In genomic region chr9:70022083-70022482, GRCm38 (mm10) we compare ENCODE assay signal across 18 mouse cellular contexts. TPM values are rescaled to one million over a fixed set of nuclear protein-coding genes. Genes with fewer than 3 reads are reported as not detected.
A peak's percentile ranks its signal among the peaks of the same experiment; 100 is the strongest.
DNase-seq lines count a peak whose midpoint lies in the region; ATAC-seq and TF ChIP-seq lines count a peak whose summit lies in the region.
"Had no signal": no experiment of that assay in that cellular context is flagged by ENCODE, and none has a peak within 500 bp of the region (broad histone marks: within the 10 kb centered on the region; RNA-seq: fewer than 3 reads in every experiment).

No protein-coding gene starts in this region.

- peak; percentile 38 for DNase-seq in lung, postnatal 36 days
- no peak for DNase-seq in lung, postnatal 14 days
- peak; percentile 13 to 26 for DNase-seq in heart, postnatal 14 days
- no peak for DNase-seq in kidney, postnatal 10 days
- no peak for DNase-seq in thymus, adult 2 months
- no peak for DNase-seq in layer of hippocampus, postnatal 36 days
- DNase-seq: cerebellum, adult 9-11 months; kidney, adult 18-20 months; kidney, postnatal 14 days; right cerebral cortex, postnatal 25 days had no signal

- H3K36me3 ChIP-seq in heart, embryonic 12.5 days, result peaks cover 16% of the 10 kb centered on the region
- peaks cover 13% of the 10 kb centered on the region for H3K36me3 ChIP-seq in liver, embryonic 16.5 days (ENCODE audit: control insufficient read depth, insufficient read depth)
- H3K36me3 ChIP-seq in thymus, adult 2 months (ENCODE audit: control insufficient read depth, insufficient read depth, low read length), result peaks cover 24% of the 10 kb centered on the region

- TF ChIP-seq CTCF in thymus, adult 2 months (IDR thresholded peaks at IDR 0.05; ENCODE audit: borderline replicate concordance, control insufficient read depth, extremely low read depth, insufficient read depth, low read length, poor library complexity), result no peak

- WGBS in heart, embryonic 12.5 days, result 47% methylated on average over 4 of the region's 4 CpGs
- 74% methylated on average over 4 of the region's 4 CpGs for WGBS in liver, embryonic 16.5 days (ENCODE audit: insufficient replicate concordance)
- 95% methylated on average over 4 of the region's 4 CpGs for WGBS in thymus, adult 2 months

- no peaks in the 10 kb centered on the region for H3K27me3 ChIP-seq in heart, embryonic 12.5 days (replicated peaks)
- no peaks in the 10 kb centered on the region for H3K27me3 ChIP-seq in liver, embryonic 16.5 days (ENCODE audit: control insufficient read depth, insufficient read depth, low read depth, low read length)
- no peaks in the 10 kb centered on the region for H3K27me3 ChIP-seq in thymus, adult 2 months (ENCODE audit: control insufficient read depth, insufficient read depth, low read length)
- H3K27me3 ChIP-seq: forebrain, embryonic 13.5 days; hindbrain, embryonic 15.5 days; limb, embryonic 12.5 days had no signal

- TF ChIP-seq POLR2A in thymus, adult 2 months (IDR thresholded peaks at IDR 0.05; ENCODE audit: control insufficient read depth, extremely low read depth, insufficient read depth, low read length, poor library complexity), result no peak

- no peak overlapping the region for H3K27ac ChIP-seq in heart, embryonic 12.5 days (ENCODE audit: poor library complexity, severe bottlenecking)
- no peak overlapping the region for H3K27ac ChIP-seq in liver, embryonic 16.5 days (ENCODE audit: low read length)
- H3K27ac ChIP-seq in thymus, adult 2 months (ENCODE audit: control insufficient read depth, insufficient read depth, low read length), result no peak overlapping the region
- H3K27ac ChIP-seq: forebrain, embryonic 13.5 days; hindbrain, embryonic 15.5 days; limb, embryonic 12.5 days had no signal

- no peak overlapping the region for H3K9ac ChIP-seq in heart, embryonic 12.5 days
- H3K9ac ChIP-seq in liver, embryonic 16.5 days (ENCODE audit: low read depth, low read length), result no peak overlapping the region
- H3K9ac ChIP-seq: forebrain, embryonic 13.5 days; hindbrain, embryonic 15.5 days; limb, embryonic 12.5 days had no signal

- peak; percentile 82 for ATAC-seq in heart, embryonic 12.5 days (ENCODE audit: insufficient number of reproducible peaks, low FRiP score)
- ATAC-seq in liver, embryonic 16.5 days (ENCODE audit: low read depth), result peak; percentile 56; the same call in 1 of the 2 replicates
- ATAC-seq: forebrain, embryonic 13.5 days had no signal

- H3K4me2 ChIP-seq in heart, embryonic 12.5 days, result no peak overlapping the region
- H3K4me2 ChIP-seq in liver, embryonic 16.5 days (ENCODE audit: low read depth, low read length), result no peak overlapping the region
- H3K4me2 ChIP-seq: forebrain, embryonic 13.5 days; hindbrain, embryonic 15.5 days; limb, embryonic 12.5 days had no signal

- H3K4me3 ChIP-seq in heart, embryonic 12.5 days, result no peak overlapping the region
- H3K4me3 ChIP-seq in liver, embryonic 16.5 days (ENCODE audit: low read depth, low read length), result no peak overlapping the region
- no peak overlapping the region for H3K4me3 ChIP-seq in thymus, adult 2 months (ENCODE audit: control insufficient read depth, insufficient read depth, low read length)
- H3K4me3 ChIP-seq: forebrain, embryonic 13.5 days; hindbrain, embryonic 15.5 days; limb, embryonic 12.5 days had no signal

- peaks cover 22% of the 10 kb centered on the region for H3K4me1 ChIP-seq in heart, embryonic 12.5 days (replicated peaks)
- H3K4me1 ChIP-seq in liver, embryonic 16.5 days (ENCODE audit: control insufficient read depth, low read depth, low read length), result peaks cover 7% of the 10 kb centered on the region
- H3K4me1 ChIP-seq in thymus, adult 2 months (replicated peaks; ENCODE audit: control insufficient read depth, insufficient read depth, low read length), result no peaks in the 10 kb centered on the region
- H3K4me1 ChIP-seq: forebrain, embryonic 13.5 days; hindbrain, embryonic 15.5 days; limb, embryonic 12.5 days had no signal

- H3K9me3 ChIP-seq in heart, embryonic 12.5 days (replicated peaks), result no peaks in the 10 kb centered on the region
- no peaks in the 10 kb centered on the region for H3K9me3 ChIP-seq in liver, embryonic 16.5 days (replicated peaks; ENCODE audit: control insufficient read depth, low read length)
- H3K9me3 ChIP-seq: forebrain, embryonic 13.5 days; hindbrain, embryonic 15.5 days; limb, embryonic 12.5 days had no signal

- intact Hi-C loops in heart, postnatal 14 days (cut with DNase I), result loop anchor here (10.0 kb wide), 1 partner anchor 363 kb away; no protein-coding TSS in a partner anchor

RNA-seq across cellular contexts. Expression of gene Gtf2a2, which starts 9.7 kb away (rescaled TPM):
- polyA plus RNA-seq in heart, embryonic 12.5 days (2016; fragmentation: Nextera tagmentation; extraction: Ambion mirVana), result 148 TPM in 2 replicates
- 10 to 100 TPM; 59.4 to 65.2 TPM for total RNA-seq in heart, postnatal 14 days (2021)
- polyA plus RNA-seq in liver, embryonic 16.5 days (2015; fragmentation: Nextera tagmentation; extraction: Ambion mirVana), result 106 and 113 TPM in 2 replicates
- 48.1 and 53.5 TPM in 2 replicates for polyA plus RNA-seq in thymus, adult 2 months (2012; rRNA removed)
- 10 to 100 TPM; 54.9 to 57.0 TPM for total RNA-seq in layer of hippocampus, postnatal 36 days (2021)

RNA-seq across cellular contexts. Expression of gene Gcnt3, which starts 15.8 kb away (rescaled TPM):
- not detected in 2 replicates for polyA plus RNA-seq in heart, embryonic 12.5 days (2016; fragmentation: Nextera tagmentation; extraction: Ambion mirVana)
- total RNA-seq in heart, postnatal 14 days (2021), result not detected
- polyA plus RNA-seq in liver, embryonic 16.5 days (2015; fragmentation: Nextera tagmentation; extraction: Ambion mirVana), result 0.07 TPM in 1 of 2 replicates, not detected in the other
- polyA plus RNA-seq in thymus, adult 2 months (2012; rRNA removed), result 0.04 TPM in 1 of 2 replicates, not detected in the other
- not detected for total RNA-seq in layer of hippocampus, postnatal 36 days (2021)
- total RNA-seq: adrenal gland, postnatal 4 days had no signal
- polyA plus RNA-seq: forebrain, embryonic 13.5 days; gonadal fat pad, adult 2 months; hindbrain, embryonic 15.5 days; limb, embryonic 12.5 days; neural tube, embryonic 11.5 days had no signal

RNA-seq across cellular contexts. Expression of gene Bnip2, which starts 32.8 kb away (rescaled TPM):
- polyA plus RNA-seq in heart, embryonic 12.5 days (2016; fragmentation: Nextera tagmentation; extraction: Ambion mirVana), result 119 and 127 TPM in 2 replicates
- total RNA-seq in heart, postnatal 14 days (2021), result 10 to 100 TPM; 90.4 to 95.3 TPM
- polyA plus RNA-seq in liver, embryonic 16.5 days (2015; fragmentation: Nextera tagmentation; extraction: Ambion mirVana), result 42.3 and 43.3 TPM in 2 replicates
- polyA plus RNA-seq in thymus, adult 2 months (2012; rRNA removed), result 37.6 and 47.0 TPM in 2 replicates
- 10 to 100 TPM; 41.2 to 43.4 TPM for total RNA-seq in layer of hippocampus, postnatal 36 days (2021)

Comparison
In these comparisons a context has a peak if more than half of its experiments do, and no peak if none do; other contexts are left out.
1. DNase-seq: peak in lung, postnatal 36 days (single experiment) and heart, postnatal 14 days (2 of 2); none in lung, postnatal 14 days (single experiment), kidney, postnatal 10 days (single experiment), thymus, adult 2 months (single experiment) and layer of hippocampus, postnatal 36 days (0 of 2).